Mouse (Mus musculus): ENCODE measurements around the gene Adam1b.

DNA sequence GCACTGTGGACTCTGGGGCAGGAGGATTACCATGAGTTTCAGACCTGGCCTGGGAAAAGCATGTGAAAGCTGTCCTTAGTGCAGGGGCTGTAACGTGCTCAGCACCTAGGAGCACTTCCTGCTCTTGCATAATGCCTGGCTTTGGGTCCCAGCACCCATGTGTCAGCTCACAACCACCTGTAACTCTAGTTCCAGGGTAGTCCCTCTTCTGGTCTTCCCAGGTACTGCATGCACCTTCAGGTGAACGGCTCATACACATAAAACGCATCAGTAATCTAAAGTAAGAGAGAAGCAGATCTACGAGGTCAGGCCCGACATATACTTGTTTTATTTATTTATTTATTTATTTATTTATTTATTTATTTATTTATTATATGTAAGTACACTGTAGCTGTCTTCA, 31.3 kb upstream of the Adam1b start:
- TF ChIP-seq CTCF (conservative IDR thresholded peaks at IDR 0.05; ENCODE audit: insufficient read depth, insufficient read length, low read depth, low read length): peak; percentile 42
- no peak for TF ChIP-seq POLR2A (IDR thresholded peaks at IDR 0.05; ENCODE audit: low read depth, low read length)

Measured in kidney, adult 2 months (tissue).